Mouse (Mus musculus) intestine, postnatal 0 days (tissue): Measurements from ENCODE around the gene Gjd3. TPM values are rescaled to one million over a fixed set of nuclear protein-coding genes. Genes with fewer than 3 reads are reported as not detected.
A peak's percentile ranks its signal among the peaks of the same experiment; 100 is the strongest.

Source experiments
- ATAC-seq: fragments of 200-750 bp; cut with Nextera tagmentation; 2 replicates; pipeline ENCODE4 v1.8.0; 2017; ENCODE audit warnings: mild to moderate bottlenecking, moderate TSS enrichment, moderate library complexity
- H3K27ac ChIP-seq: fragments of 300-500 bp; sonication (generic); 2 replicates; pipeline ENCODE4 v1.5.1; 2014; ENCODE audit warnings: mild to moderate bottlenecking, low read depth, low read length, moderate library complexity
- H3K27me3 ChIP-seq: fragments of 300-500 bp; sonication (generic); replicated peaks from 2 replicates; pipeline ENCODE4 v1.6.1; 2014; ENCODE audit warnings: low read length, mixed read lengths; ENCODE audit not compliant: control insufficient read depth, insufficient read depth
- H3K36me3 ChIP-seq: fragments of 300-500 bp; sonication (generic); 2 replicates; pipeline ENCODE4 v1.6.1; 2014; ENCODE audit warnings: mild to moderate bottlenecking, moderate library complexity; ENCODE audit not compliant: control insufficient read depth, insufficient read depth
- H3K4me1 ChIP-seq: fragments of 300-500 bp; sonication (generic); replicated peaks from 2 replicates; pipeline ENCODE4 v1.6.1; 2014; ENCODE audit warnings: antibody characterized with exemption, low read length, mixed read lengths; ENCODE audit not compliant: control insufficient read depth, insufficient read depth
- H3K4me2 ChIP-seq: fragments of 300-500 bp; sonication (generic); replicated peaks from 2 replicates; pipeline ENCODE4 v1.6.1; 2014; ENCODE audit warnings: low read depth, mild to moderate bottlenecking, moderate library complexity
- H3K4me3 ChIP-seq: fragments of 300-500 bp; sonication (generic); 2 replicates; pipeline ENCODE4 v1.5.1; 2014; ENCODE audit warnings: low read depth, low read length
- H3K9ac ChIP-seq: fragments of 300-500 bp; sonication (generic); 2 replicates; pipeline ENCODE4 v1.6.1; 2014; ENCODE audit warnings: mild to moderate bottlenecking, low read depth, low read length
- H3K9me3 ChIP-seq: fragments of 300-500 bp; sonication (generic); 2 replicates; pipeline ENCODE4 v1.6.1; 2016; ENCODE audit warnings: mixed run types; ENCODE audit not compliant: control insufficient read depth
- CTCF ChIP-seq: sonication (generic); IDR thresholded peaks from 2 replicates; pipeline ENCODE4 v1.5.1; 2016; ENCODE audit warnings: low read depth, mild to moderate bottlenecking, control low read depth, antibody characterized with exemption, moderate library complexity
- WGBS: fragments of 180-500 bp; shearing (Covaris S2); extraction: QIAGEN DNeasy Blood & Tissue Kit; methylation state at CpG from one replicate; pipeline ENCODE4 v1.1.7; 2014; 5-methylcytosine and 5-hydroxymethylcytosine counted together
- polyA plus RNA-seq: library from polyadenylated mRNA; unstranded; fragments of >200 nt; fragmentation: Nextera tagmentation; extraction: Ambion mirVana; gene quantifications from 2 replicates; pipeline ENCODE4 v1.2.1, GENCODE M21; 2015

Gjd3 gene
- polyA plus RNA-seq, 1 experiment from 2014 or later, result 0.80 TPM

- H3K4me2 ChIP-seq, result peak overlapping the region; percentile 98
- H3K36me3 ChIP-seq, result peaks cover 1% of the 10 kb centered on the region; the same call in 1 of the 2 replicates
- H3K9me3 ChIP-seq, result no peaks in the 10 kb centered on the region
- peaks cover 24% of the 10 kb centered on the region for H3K4me1 ChIP-seq
- ATAC-seq, result no peak
- no peaks in the 10 kb centered on the region for H3K27me3 ChIP-seq
- peak overlapping the region; percentile 81 for H3K4me3 ChIP-seq
- 1% methylated on average over 18 of the region's 18 CpGs for WGBS
- peak overlapping the region; percentile 95 for H3K27ac ChIP-seq
- H3K9ac ChIP-seq, result peak overlapping the region; percentile 79
- no peak for TF ChIP-seq CTCF
Measured at GRCm38 (mm10) chr11:98961051-98961592, 21.7 kb downstream of the Gjd3 start.

DNA sequence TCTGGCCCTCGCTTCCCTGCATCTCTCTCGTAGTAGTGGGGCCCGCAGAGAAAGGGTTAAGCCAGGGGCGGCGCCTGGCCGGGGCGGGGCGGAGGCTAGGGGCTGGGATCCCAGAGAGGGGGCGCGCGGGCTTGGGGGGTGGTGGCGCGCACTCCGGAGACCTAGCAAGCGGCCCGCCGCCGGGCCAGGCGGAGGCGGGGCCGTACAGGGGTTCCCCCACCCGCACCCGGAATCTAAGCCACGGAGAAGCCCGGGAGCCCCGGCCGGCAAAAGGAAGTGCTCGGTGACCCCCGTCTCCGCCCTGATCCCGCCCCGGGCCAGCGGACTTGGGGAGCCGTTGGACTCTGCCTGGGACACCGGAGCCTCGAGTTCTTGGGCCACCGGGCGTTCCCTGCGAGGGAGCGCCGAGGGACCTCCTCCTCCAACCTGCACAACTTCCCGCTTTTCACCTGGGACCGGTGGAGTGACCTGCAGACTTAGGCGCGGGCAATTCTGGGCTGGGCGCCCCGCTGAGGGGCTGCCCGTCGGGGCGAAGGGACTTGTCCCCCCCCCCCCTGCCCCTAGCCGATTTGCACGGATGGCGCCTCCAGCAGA lies 22.4 kb downstream of the Gjd3 start:
- WGBS, result under 1% methylated on average over 52 of the region's 53 CpGs
- H3K9ac ChIP-seq, result peak overlapping the region; percentile 79
- H3K27ac ChIP-seq, result peak overlapping the region; percentile 95
- no peak for TF ChIP-seq CTCF
- H3K4me1 ChIP-seq, result peaks cover 24% of the 10 kb centered on the region
- H3K4me3 ChIP-seq, result peak overlapping the region; percentile 81
- H3K4me2 ChIP-seq, result peak overlapping the region; percentile 98
- no peaks in the 10 kb centered on the region for H3K27me3 ChIP-seq
- ATAC-seq, result peak; percentile 37
- H3K9me3 ChIP-seq, result no peaks in the 10 kb centered on the region
- H3K36me3 ChIP-seq, result no peaks in the 10 kb centered on the region; the same call in 1 of the 2 replicates

DNA sequence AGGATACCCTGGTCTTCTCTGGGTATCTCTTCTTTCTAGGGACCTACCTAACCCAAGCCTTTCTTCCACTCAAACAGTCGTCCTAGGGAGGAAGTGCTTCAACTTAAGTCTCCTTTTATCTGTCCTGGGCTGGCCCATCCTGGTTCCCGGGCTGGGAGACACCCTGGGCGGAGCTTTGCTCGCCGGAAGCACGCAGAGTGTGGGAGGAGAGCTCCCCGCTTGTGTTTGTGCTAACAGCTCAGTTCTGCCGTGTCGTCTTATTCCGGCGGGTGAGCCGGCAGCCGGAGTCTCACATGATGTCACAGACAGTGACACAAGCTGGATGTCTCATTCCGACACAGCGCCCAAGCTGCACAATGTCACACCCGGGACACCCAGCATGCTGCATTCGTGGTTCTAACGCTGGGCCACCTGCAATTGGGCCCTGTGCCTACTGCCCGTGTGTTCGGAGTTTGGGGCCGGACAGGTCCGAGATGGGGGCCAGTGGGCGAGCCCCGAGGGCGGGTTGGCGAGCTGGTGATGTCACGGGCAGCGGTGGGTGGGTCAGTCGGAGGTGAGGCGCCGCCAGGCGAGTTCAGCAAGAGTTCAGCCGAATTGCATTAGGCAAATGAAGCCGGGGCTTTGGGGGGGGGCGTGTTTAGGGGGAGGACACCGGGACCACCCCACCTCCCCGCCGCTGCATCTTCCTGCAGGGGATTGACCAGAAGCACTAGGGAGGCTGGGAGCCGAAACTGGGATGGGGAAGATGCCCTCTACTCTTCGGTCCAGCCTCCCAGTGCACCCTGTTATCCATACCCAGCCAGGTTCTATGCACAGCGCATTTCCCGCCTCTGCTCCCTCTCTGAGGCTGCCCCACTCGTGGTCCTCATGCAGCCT lies 23.1 kb downstream of the Gjd3 start:
- no peaks in the 10 kb centered on the region; the same call in 1 of the 2 replicates for H3K36me3 ChIP-seq
- H3K4me3 ChIP-seq, result peak overlapping the region; percentile 81
- H3K4me2 ChIP-seq, result peak overlapping the region; percentile 98
- H3K9me3 ChIP-seq, result no peaks in the 10 kb centered on the region
- H3K27ac ChIP-seq, result peak overlapping the region; percentile 95
- H3K27me3 ChIP-seq, result no peaks in the 10 kb centered on the region
- H3K4me1 ChIP-seq, result peaks cover 23% of the 10 kb centered on the region
- WGBS, result under 1% methylated on average over 42 of the region's 43 CpGs
- no peak for TF ChIP-seq CTCF
- peak overlapping the region; percentile 79 for H3K9ac ChIP-seq
- ATAC-seq, result peak; percentile 59

DNA sequence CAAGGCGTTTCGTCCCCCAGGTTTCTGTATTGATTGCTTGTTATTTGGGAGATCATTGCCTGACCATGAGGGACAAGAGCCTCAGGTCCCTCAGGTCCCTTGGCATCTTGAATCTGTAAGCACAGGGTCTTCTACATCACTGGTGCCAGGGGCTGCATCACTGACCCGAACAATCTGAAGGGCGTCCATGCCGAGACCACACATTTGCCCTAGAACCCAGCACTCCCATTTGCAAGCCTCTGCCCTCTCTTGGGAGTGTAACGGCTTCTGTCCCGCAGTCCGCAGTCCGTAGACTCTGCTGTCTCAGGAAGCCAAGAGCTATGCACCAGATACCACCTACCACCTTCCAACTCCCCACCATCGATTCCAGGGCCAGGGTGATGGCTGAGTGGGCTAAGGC lies 26.5 kb downstream of the Gjd3 start:
- Histone ChIP-seq H3K4me1 (peaks cover 13% of the 10 kb centered on the region), H3K4me2 (no peak overlapping the region), H3K36me3 (no peaks in the 10 kb centered on the region; the same call in 1 of the 2 replicates), H3K9ac (no peak overlapping the region), H3K27me3 (no peaks in the 10 kb centered on the region), H3K4me3 (no peak overlapping the region), H3K9me3 (no peaks in the 10 kb centered on the region), H3K27ac (no peak overlapping the region)
- 63% methylated on average over 10 of the region's 10 CpGs for WGBS
- TF ChIP-seq CTCF, result no peak
- no peak for ATAC-seq

DNA sequence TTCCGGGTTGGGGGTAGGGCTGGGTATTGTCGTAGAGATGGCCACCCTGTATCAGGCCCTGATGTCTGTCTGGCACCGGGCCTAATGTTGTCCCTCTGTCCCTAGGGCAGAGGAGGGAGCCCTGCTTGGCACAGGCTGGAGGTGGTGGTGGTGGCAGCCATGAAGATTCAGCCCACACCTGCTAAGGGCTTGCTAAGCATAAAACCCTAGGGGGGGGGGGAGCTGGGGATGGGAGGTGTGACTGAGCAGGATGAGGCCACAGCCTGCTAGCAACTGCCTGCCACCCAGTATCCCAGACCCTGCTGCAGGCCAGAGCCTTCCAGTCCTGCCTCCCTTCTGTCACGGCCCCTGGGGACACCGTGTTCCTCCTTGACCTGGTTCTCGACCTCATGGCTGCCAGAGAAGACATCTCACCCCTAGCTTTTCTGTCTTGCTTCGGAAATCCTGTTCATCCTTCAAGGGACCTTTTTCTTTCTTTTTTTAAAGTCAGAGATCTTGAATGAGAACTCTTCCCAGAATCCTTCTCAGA lies 27.0 kb downstream of the Gjd3 start:
- WGBS, result 46% methylated on average over 7 of the region's 7 CpGs
- peaks cover 13% of the 10 kb centered on the region for H3K4me1 ChIP-seq
- TF ChIP-seq CTCF, result no peak
- no peak for ATAC-seq
- H3K9me3 ChIP-seq, result no peaks in the 10 kb centered on the region
- no peaks in the 10 kb centered on the region for H3K27me3 ChIP-seq
- H3K4me3 ChIP-seq, result no peak overlapping the region
- H3K4me2 ChIP-seq, result no peak overlapping the region
- peaks cover 4% of the 10 kb centered on the region; the same call in 1 of the 2 replicates for H3K36me3 ChIP-seq
- H3K9ac ChIP-seq, result no peak overlapping the region
- 0 out of 2 replicates have a peak overlapping the region, but pooled peaks have one; percentile 50 for H3K27ac ChIP-seq
